Mouse (Mus musculus): ENCODE measurements around the gene Smlr1. TPM values are rescaled to one million over a fixed set of nuclear protein-coding genes. Genes with fewer than 3 reads are reported as not detected.

Smlr1 gene
- polyA plus RNA-seq (2012) = not detected in 2 replicates

DNA sequence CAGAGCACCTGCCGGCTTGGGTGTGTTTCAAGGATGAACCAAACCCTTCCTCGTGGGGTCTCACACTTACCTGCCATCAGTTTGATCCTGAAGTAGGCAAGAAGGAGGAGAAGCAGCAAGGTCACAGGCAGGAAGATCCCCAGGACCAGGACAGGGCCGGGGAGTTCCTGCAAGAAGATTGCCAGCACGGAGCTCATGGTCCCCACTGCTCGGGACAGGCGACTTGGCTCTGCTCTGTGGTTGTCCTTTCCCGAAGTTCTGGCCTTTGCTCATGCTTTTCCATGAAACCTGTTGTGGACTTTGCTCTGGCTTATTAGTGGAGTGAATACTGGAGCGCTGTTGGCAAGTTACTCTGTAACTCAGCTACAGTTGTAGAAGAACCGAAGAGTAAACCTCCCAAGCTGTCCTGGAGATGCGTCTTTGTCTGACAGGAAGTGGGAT is at the start of gene Smlr1:
TSS of gene Smlr1 (minus strand) at position 377 of the 441 bp plus-strand sequence.

Other genes with a start within 250 kb of the Smlr1 start
- 11.9 and 12.6 TPM in 2 replicates for gene Akap7, start 228.4 kb downstream of the Smlr1 start, polyA plus RNA-seq (2012)
- 27.5 and 40.3 TPM in 2 replicates for gene Epb41l2, start 176.5 kb downstream of the Smlr1 start, polyA plus RNA-seq (2012)

Measured in megakaryocyte-erythroid progenitor cell, adult 5 weeks (primary cell).